Mouse (Mus musculus) adrenal gland, postnatal 10 days (tissue): Measurements from ENCODE around the gene Wfdc1. TPM values are rescaled to one million over a fixed set of nuclear protein-coding genes. Genes with fewer than 3 reads are reported as not detected.
A peak's percentile ranks its signal among the peaks of the same experiment; 100 is the strongest.

Source experiments
- DNase-seq: peaks from one replicate; pipeline ENCODE4 v3.0.0; 2021; ENCODE audit warnings: mixed read lengths
- total RNA-seq, 2 experiments: library from RNA; stranded (reverse); gene quantifications; 2 replicates each; pipeline ENCODE4 v1.2.3; 2021

Wfdc1 gene
- total RNA-seq, 2 experiments from 2014 or later = 15.4 to 17.4 TPM

DNA sequence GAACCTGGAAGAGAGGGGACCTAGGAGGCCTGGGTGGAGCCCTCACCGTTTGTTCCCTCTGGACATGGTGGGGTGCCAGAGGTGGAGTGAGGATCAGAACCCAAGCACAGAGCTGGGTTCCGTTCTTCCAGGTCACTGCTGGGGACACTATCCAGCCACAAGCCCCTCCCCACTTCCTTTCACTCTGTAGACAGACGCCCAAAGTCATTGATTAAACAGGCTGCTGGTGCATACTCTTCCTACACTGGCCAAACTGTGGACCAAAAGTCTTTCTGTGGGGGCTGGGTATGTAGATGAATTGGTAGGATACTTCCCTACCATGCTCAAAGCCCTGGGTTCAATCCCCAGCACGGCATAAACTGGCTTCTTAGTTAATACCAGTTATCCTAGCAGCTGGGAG, 25.8 kb downstream of the Wfdc1 start:
- DNase-seq = no peak

DNA sequence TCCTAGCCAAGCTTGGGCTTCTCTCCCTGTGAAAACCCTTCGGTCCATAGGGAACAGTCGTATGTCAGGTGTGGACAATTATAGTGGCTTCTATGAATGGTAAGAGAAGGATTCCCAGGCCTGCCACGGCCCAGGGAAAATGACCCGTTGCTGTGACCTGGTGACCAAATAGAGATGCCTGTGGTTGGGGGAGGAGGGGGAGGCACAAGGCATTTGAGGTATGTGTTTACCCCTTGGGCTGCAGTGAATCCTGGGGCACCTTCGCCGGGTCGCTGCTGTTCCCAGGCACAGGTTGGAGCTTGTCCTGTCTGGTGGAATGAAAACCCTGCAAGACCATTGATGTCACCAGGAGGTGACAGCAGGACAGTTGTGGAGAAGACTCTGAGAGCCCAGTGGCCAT, 28.5 kb downstream of the Wfdc1 start:
- DNase-seq = no peak

DNA sequence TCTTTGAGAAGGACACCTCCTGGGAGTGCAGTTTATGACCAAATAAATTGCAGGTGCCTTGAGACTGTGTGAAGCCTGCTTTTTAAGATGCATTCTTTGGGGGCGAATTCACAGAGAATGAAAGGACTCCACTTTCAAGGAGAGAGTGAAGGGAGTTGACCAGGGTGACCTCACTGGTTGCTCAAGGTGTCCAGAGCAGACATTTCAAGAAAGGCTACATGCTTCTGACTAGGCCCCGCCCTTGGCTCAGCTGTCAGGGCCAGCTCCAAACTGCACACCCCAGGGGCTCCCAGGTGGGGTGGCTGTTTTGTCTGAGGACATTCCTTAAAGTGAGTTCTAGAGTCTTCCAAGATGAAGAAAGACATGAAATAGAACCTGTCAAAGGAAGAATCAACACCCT, 31.0 kb downstream of the Wfdc1 start:
- no peak for DNase-seq

DNA sequence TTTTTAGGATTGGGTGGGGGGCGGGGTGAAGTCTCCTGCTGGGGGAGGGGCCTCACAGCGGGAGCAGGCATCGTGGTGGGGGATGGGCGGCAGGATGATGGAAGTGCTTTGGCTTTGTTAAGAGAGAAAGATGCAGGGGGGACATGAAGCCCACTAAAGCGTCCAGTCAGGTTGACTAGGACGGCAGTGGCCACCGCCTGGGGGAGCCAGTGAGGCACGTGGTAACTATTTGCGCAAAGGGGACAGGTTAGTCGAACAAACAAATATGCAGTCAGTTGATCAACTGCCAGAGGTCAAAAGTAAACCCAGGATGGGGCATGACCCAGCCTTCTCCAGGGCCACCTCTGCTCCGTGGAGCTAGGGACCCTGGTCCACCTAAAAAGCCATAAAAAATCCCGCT, 32.8 kb downstream of the Wfdc1 start:
- peak; percentile 88 for DNase-seq

DNA sequence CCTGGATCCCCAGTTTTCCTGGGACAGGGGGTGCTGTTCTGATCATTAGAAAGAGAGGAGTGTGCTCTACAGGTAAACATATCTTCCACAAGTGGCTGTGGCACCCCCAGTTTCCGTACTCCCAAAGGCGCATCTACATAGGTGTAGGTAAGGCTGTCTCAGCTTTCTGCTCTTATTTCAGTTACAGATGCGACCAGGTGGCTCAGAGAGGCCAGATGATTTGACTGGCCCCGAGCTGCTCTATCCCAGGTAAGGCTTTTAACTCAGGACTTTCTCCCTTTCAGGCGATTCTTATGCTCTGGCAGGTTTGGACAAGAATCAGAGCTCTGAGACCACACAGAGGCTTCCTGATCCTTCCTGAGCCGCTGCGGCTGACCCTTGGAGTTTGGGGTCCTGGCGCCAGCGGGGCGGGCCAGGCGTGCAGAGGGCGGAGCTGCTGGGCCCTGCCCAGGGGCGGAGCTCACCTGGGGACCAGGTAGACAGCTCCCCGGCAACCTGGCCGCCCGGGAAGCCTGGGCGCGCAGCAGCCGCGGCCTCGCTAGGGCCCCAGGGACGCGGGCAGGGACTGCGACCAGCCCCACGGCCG, 33.5 kb downstream of the Wfdc1 start, which contains the start of gene Atp2c2:
Gene Atp2c2 (plus strand): TSS at position 461 of the 586 bp plus-strand sequence.
- DNase-seq = no peak

DNA sequence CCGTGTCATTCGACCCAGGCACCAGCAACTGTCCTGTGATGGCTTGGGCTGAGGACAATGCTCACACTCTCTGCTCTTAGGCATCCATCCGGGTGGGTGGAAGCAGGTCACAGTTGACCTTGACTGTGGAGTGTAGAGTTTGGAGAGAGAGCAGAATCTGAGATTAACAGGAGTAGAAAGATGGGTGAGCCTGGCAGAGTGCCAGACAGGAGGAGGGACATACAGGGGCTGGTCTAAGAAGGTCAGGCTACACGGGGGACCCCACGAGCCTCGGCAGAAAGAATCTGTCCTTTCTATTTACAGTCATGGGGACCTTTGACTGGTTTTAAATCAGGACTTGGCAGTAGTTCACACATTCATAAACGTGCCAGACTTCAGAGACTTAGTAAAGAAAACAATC, 36.8 kb downstream of the Wfdc1 start:
- DNase-seq = peak; percentile 52

DNA sequence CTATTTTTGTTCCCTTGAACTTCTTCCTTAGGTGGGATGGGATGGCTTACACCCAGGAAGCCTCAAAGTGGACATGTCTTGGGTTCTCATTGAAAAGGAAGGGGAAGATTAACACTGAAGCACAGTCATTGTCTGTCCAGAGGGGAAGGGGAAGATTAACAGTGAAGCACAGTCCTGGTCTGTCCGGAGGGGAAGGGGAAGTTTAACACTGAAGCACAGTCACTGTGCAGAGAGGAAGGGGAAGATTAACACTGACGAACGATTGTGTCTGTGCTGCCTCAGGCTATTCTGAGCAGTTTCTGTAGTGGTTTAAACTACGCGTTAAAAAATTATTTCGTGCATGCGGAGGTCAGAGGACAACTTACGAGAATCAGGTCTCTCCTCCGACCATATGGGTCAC, 41.0 kb downstream of the Wfdc1 start:
- no peak for DNase-seq

DNA sequence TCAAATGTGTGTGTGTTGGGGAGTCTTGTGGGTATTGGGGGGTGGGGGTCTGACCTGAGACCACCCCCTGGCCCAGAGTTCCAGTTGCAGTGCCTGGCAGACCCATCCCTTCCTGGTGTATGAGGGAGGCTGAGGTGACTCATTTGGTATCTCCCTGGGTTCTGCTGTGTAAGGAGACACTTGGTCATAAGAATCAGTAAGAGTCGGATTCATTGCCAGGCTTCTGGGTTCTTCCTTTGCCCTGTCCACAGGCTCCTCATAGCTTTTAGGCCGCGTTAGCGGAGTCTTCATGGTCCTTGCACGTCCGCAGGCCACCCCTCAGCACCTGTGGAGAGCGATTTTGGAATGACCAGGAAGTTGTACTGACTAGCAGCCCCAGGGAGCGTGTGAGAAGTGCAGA, 42.3 kb downstream of the Wfdc1 start:
- no peak for DNase-seq

DNA sequence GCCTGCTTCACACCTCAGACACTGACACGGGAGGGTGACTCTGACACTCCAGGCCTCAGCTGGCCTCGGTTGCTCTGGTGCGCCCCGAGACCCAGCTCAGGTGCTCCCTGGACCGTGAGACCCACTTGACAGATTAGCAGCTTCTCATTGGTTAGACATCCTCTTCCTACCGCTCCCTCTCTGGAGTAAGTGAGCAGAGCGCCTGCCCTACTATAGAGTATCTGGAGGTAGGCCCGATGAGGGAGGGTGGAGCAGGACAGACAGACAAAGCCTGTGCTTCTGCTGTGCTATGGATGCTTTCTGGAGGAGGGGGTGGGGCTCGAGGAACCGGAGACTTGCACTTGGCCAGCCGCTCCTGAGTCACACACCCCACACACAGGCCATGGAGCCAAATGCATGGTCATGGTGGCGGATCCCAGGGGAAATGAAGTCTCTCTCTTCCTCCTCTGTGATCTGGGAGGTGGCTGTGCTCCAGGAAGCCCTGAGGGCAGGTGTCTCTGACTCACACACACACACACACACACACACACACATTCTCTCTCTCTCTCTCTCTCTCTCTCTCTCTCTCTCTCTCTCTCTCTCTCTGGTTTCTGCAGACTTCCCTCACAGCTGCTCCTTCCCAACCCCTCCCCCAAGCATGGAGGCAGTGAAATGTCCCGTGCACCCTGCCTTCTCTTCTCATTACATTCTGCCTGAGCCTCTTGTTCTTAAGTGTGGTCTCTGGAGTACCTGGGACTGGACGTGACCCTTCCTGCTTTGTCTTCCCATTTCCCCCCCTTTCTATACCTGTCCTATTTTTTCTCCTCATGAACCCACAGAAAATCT, 42.9 kb downstream of the Wfdc1 start:
- DNase-seq = no peak

DNA sequence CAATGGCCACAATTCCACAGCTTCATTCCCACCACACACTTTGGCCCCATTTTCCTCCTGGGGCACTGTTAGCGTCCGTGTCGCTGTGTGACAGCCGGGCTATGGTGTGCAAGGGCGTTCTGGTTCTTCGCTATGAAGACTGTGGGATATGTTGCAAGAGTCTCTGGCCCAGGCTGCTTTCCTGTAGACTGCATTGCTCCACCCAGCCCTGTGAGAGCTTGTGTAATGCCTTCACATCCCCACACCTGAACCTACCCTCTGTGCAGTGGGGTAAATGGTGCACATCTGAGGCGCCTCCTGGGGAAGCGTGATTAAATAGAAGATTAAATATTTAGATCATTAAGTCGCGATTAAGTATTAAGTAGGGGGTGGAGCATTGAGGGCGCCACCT, 43.5 kb downstream of the Wfdc1 start:
- no peak for DNase-seq

DNA sequence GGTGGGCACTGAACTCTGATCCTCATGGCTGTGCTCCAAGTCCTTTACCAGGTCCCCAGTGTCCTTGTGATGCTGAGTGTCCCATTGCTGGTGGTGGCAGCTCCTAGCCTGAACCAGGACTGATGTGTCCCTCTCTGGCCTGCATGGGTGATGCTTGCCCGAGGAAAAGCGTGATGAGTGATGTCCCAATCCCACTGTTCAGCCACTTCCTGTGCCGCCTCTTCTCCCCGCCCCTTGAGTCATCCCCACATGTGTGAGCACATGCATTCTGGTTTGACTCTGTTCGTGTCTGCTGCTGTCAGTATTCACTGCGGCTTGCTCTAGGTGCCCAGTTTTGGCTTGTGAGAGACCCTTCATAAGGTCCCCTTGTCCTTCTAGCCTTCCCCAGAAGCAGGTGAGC, 46.1 kb downstream of the Wfdc1 start:
- DNase-seq = peak; percentile 49

DNA sequence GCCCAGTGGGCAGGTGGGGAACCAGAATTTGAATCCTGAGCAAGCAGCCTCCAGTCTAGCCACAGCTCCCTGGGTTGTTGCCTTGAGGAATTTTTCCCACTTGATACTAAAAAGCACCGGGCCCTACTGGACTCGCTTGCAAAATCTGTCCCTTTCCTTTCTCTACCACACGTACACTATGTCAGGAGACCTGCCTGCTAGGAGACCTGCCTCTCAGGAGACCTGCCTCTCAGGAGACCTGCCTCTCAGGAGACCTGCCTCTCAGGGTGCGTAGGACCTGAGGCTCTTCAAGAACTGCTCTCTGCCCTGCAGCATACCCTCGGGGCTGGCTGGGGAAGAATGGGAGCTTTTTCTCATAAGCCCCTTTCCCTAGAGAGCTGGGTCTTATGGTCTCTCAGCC, 47.3 kb downstream of the Wfdc1 start:
- DNase-seq = no peak

DNA sequence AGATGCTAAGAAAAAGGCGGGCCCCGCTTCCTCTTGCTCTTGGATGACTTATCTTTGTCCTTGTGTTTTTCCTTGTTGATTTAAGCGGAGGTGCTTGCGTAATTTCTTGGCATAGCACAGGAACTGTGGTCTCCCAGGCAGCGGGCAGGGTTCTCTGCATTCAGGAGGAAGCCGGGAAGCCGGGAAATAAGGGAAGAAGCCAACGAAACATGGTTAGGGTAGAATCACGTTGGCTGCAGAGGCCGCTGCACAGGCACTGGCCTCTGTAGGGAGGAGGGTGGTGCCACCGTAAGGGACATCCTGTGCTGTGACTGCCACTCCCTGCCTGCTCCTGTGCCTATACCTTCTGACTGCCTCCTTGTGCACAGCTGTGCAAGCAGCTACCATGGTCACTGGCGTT, 49.1 kb downstream of the Wfdc1 start:
- peak; percentile 77 for DNase-seq

DNA sequence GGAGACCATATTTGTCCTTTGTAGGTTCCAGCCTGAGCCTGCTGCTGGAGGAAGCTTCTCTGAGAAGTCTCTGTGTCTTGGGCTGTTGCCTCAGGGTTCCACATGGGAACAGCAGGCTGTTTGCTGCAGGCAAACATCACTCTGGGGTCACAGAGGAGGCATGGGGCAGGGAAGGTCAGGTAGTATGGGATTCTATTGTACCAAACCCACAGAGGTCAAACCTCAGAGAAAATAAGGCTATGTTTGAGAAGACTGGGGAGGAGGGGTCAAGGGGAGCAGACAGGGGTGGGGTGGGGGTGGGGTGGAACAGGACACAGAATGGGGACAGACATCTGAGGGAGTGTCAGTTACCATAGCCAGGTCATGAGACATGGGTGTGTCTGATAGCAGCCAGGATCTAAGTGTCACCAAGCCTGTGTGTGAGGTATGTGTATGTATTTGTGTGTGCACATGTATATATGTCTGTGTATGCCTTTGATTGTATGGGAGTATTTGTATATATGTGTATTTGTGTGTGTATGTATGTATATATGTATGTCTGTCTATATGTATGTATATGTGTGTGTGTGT, 50.6 kb downstream of the Wfdc1 start:
- no peak for DNase-seq

DNA sequence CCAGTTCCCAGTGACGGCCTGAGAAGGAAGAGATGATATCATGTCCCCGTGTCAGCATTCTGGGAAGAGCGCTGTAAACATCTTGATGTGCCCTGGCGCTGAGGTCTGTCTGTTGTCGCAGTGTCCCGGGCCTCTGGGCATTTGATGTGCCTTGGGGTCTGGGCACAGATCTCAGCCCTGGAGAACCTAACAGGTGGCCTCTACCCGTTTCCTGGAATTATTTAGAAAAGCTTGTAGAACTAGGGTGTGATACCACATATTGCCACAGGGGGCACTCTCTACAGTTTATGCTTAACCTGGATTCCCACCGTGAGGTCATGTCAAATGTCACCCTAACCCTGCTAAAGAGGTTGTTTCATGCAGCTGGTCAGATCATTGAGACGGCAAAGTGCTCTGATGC, 51.6 kb downstream of the Wfdc1 start:
- peak; percentile 41 for DNase-seq

DNA sequence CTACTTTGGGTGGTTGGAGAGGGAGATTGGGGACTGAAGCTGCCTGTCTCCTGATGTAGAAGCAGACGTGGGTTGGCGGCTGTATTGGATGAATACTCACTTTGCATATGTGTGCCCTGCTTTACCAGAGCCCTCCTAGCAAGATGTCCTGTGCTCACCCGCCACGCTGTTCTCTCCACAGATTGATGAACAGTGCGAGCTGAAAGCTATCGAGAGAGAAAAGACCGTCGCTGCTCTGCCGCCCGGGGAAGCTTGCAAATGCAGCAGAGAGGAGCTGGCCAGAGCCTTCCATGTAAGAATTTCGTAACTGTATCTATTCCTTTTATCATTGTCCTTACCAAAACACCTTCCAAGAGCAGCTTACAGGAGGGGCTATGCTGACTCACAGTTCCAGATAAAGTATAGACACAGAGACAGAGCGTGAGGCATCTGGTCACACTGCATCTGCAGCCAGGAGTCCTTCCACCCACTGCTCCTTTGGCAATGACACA, 52.9 kb downstream of the Wfdc1 start:
- DNase-seq = peak; percentile 49

DNA sequence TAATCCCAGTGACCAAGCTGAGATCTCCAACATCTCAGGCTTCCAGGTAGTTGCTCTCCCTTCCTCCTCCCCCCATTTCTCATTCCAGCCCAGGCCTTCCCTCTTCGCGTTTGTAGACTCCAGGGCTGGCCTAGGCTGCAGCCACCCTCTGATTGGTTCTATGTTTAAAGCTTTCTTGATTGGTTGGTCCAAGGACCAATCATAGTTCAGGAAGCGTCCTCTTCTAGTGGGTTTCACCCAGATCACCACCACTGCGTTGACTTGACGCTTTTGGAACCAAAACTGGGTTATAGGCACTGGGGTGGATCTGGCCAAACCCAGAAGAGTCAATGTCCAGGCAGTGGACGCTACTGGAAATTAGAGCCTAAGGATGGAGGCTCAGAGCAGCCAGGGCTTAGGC, 56.2 kb downstream of the Wfdc1 start:
- DNase-seq = no peak

DNA sequence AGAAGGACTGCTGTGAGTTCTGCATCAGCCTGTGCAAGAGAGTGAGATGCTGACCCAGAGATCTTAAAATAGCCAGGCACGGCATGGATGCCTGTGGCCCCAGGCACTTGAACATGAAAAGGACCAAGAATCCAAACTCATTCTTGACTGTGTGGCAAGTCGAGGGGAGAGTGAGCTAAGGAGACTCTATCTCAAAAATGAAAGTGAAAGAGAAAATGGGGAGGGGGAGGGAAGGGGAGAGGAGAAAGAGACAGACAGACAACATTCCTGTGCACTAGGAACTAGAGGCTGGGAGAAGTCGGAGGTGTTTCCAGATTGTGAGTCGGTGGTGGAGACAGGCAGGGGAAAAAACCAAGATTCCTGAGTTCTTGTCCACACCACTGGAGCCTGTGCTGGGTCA, 57.5 kb downstream of the Wfdc1 start:
- no peak for DNase-seq

DNA sequence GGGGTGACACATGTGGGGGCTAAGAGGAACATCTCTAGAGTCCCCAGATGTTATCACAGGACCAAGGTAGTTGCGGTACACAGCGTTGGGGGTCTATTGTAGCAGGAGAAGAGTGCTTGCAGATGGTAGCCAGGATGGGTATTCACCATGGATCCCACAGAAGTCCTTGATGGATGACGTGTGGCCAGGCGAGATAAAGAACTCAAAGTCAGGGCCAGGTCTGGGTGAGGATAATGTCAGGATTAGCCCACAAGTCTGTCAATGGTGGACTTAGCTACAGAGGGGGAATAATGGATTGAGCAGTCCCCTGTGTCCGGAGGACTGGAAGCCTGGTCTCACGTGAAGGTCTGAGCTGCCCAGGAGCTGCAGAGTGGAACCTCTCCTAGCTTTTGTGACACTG, 58.4 kb downstream of the Wfdc1 start:
- no peak for DNase-seq

DNA sequence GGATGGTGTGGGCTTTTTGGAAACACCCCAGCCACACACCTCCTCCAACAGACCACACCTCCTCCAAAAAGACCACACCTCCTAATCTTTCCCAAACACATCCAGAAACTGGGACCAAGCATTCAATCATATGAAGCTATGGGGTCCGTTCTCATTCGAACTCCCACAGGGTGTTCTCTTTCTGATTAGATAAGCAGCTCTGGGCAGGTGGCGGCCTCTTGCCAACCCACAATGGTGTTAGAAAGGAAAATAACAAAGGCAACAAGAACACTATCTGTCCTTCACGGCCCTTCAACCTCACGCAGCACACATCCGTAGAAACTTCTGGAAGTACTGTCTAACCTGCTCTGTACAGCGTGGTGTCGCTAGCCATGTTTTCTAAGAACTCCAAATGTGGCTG, 60.9 kb downstream of the Wfdc1 start:
- no peak for DNase-seq

DNA sequence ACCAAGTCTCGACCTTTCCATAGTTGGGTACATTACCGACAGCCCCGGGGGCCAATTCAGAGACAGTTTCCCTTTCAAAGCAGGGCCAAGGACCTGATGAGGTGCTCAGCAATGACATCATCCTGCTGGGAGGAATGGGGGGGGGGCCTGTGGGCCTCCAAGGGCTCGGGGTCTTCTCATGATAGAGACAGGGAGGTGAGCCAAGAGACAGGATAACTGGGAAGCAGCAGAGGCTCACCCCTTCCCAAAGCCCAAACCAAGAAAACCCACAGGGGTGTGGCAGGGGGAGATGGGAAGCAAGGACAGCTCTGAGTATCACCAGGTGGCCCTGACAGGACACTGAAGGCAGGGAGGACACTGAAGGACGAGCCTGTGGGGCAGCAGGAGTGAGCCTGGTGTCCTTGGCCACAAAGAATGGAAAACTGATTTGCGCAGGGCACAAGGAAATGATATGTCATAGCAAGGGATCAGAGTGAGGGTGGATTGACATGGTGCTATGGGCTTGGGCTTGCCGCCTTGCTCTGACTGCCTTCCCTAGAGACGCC, 62.3 kb downstream of the Wfdc1 start:
- no peak for DNase-seq

DNA sequence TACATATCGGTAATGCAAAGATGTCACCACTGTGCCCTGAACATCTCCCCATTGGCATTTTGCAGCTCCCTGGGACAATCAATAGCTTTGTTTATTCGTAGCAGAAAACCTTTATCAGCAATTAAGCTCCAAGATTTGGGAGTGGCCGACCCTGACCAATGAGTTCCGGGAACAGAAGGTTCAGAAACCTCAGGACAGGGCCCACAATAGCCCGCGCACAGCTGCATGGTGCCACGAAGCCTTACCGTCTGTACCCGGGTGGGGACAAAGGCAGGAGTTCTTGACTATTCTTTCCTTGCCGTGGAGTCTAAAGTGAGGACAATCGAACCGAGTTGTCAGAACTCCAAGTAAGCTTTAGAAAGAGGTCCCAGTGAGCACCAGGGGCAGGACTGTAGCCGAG, 65.9 kb downstream of the Wfdc1 start:
- DNase-seq = no peak

DNA sequence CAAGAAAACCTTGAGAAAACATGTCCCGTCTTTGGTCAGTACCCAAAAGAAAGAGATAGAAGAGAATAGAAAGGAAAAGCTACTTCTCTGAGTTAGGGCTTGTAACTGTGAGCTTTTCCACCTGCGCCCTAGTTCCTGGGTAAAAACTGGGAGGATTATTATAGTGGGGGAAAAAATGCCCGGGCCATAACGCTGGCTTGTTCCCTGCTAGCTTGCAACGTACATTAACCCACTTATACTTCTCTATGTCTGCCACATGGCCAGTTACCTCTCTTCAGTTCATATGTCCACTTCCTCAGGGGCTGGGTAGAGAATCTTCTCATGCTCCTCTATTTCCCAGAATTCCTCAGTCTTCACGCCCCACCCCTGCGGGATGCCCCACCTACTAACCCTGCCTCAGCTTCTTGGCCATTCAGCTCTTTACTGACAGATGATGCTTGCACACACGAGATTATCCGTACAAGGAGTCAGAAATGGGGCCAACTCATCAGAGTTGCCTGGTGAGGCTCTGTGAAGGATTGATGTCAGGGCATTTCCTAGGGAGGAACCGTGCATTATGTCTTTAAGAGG, 70.3 kb downstream of the Wfdc1 start:
- DNase-seq = no peak
